Mouse (Mus musculus) layer of hippocampus, postnatal 10 days (tissue): ENCODE results near the gene Vmn2r19. TPM values are rescaled to one million over a fixed set of nuclear protein-coding genes. Genes with fewer than 3 reads are reported as not detected.

Experiments
- total RNA-seq, 2 experiments: library from RNA; stranded (reverse); gene quantifications; 2 replicates each; pipeline ENCODE4 v1.2.3; 2021

Gene Vmn2r19
- total RNA-seq, 2 experiments from 2014 or later, result not detected

Other genes starting within 250 kb of the Vmn2r19 start
- gene Clec4a2, start 201.9 kb upstream of the Vmn2r19 start, total RNA-seq, result 1 to 10 TPM; 2.4 to 2.6 TPM
- gene Clec4b2, start 135.4 kb upstream of the Vmn2r19 start, total RNA-seq, result not detected
- gene Clec4n, start 78.5 kb upstream of the Vmn2r19 start, total RNA-seq, result not detected
- gene Clec4d, start 46.2 kb upstream of the Vmn2r19 start, total RNA-seq, result not detected
- gene Clec4e, start 18.5 kb upstream of the Vmn2r19 start, total RNA-seq, result not detected
- not detected for gene Vmn2r20, start 109.8 kb downstream of the Vmn2r19 start, total RNA-seq
- gene Vmn2r21, start 225.1 kb downstream of the Vmn2r19 start, total RNA-seq, result not detected